Mouse (Mus musculus) lung, postnatal 0 days (tissue): Measurements from ENCODE around the gene Trp53i13. TPM values are rescaled to one million over a fixed set of nuclear protein-coding genes. Genes with fewer than 3 reads are reported as not detected.

Source experiments
- ATAC-seq: fragments of 200-750 bp; cut with Nextera tagmentation; 2 replicates; pipeline ENCODE4 v1.8.0; 2017; ENCODE audit warnings: moderate library complexity
- DNase-seq: peaks from one replicate; pipeline ENCODE4 v3.0.0-alpha.2; 2016; ENCODE audit warnings: low spot score
- H3K27ac ChIP-seq: fragments of 300-500 bp; sonication (generic); 2 replicates; pipeline ENCODE4 v1.5.1; 2014; ENCODE audit warnings: antibody characterized with exemption, mild to moderate bottlenecking, low read length, mixed read lengths
- H3K27me3 ChIP-seq: fragments of 300-500 bp; sonication (generic); replicated peaks from 2 replicates; pipeline ENCODE4 v1.6.1; 2014; ENCODE audit warnings: low read length, mixed read lengths; ENCODE audit not compliant: insufficient read depth
- H3K36me3 ChIP-seq: fragments of 300-500 bp; sonication (generic); 2 replicates; pipeline ENCODE4 v1.6.1; 2014; ENCODE audit warnings: low read length, mixed read lengths; ENCODE audit not compliant: insufficient read depth
- H3K4me1 ChIP-seq: fragments of 300-500 bp; sonication (generic); 2 replicates; pipeline ENCODE4 v1.6.1; 2014; ENCODE audit warnings: antibody characterized with exemption, low read depth, low read length, mixed read lengths; ENCODE audit not compliant: insufficient read depth
- H3K4me2 ChIP-seq: fragments of 300-500 bp; sonication (generic); replicated peaks from 2 replicates; pipeline ENCODE4 v1.6.1; 2014; ENCODE audit warnings: low read depth, mild to moderate bottlenecking, low read length, moderate library complexity, mixed read lengths
- H3K4me3 ChIP-seq: fragments of 300-500 bp; sonication (generic); 2 replicates; pipeline ENCODE4 v1.5.1; 2014; ENCODE audit warnings: low read depth, low read length
- H3K9ac ChIP-seq: fragments of 300-500 bp; sonication (generic); replicated peaks from 2 replicates; pipeline ENCODE4 v1.6.1; 2014; ENCODE audit warnings: low read depth, mild to moderate bottlenecking
- H3K9me3 ChIP-seq: fragments of 300-500 bp; sonication (generic); 2 replicates; pipeline ENCODE4 v1.6.1; 2016; ENCODE audit warnings: low read length, mixed read lengths
- CTCF ChIP-seq: IDR thresholded peaks from 2 replicates; pipeline ENCODE4 v1.5.1; 2016; ENCODE audit warnings: antibody characterized with exemption, mild to moderate bottlenecking
- EP300 ChIP-seq: IDR thresholded peaks from 2 replicates; pipeline ENCODE4 v1.6.1; 2016; ENCODE audit warnings: antibody characterized with exemption, mild to moderate bottlenecking, control low read depth
- WGBS: fragments of 180-500 bp; shearing (Covaris S2); extraction: QIAGEN DNeasy Blood & Tissue Kit; methylation state at CpG from one replicate; pipeline ENCODE4 v1.1.7; 2014; 5-methylcytosine and 5-hydroxymethylcytosine counted together
- polyA plus RNA-seq: library from polyadenylated mRNA; unstranded; fragments of >200 nt; fragmentation: Nextera tagmentation; extraction: Ambion mirVana; gene quantifications from 2 replicates; pipeline ENCODE4 v1.2.1, GENCODE M21; 2015

The Trp53i13 gene
- polyA plus RNA-seq, 1 experiment from 2014 or later, result 32.9 TPM

- H3K9me3 ChIP-seq, result no peaks in the 10 kb centered on the region
- ATAC-seq (no peak), DNase-seq (no peak)
- peak overlapping the region; percentile 32; the same call in 1 of the 2 replicates for H3K27ac ChIP-seq
- peaks cover 30% of the 10 kb centered on the region for H3K4me1 ChIP-seq
- no peak overlapping the region for H3K9ac ChIP-seq
- no peak overlapping the region for H3K4me3 ChIP-seq
- H3K27me3 ChIP-seq, result no peaks in the 10 kb centered on the region
- TF ChIP-seq EP300 (no peak), CTCF (no peak)
- 71% methylated on average over 6 of the region's 6 CpGs for WGBS
- no peaks in the 10 kb centered on the region for H3K36me3 ChIP-seq
- H3K4me2 ChIP-seq, result no peak overlapping the region
Measured at GRCm38 (mm10) chr11:77490451-77490850, 25.3 kb downstream of the Trp53i13 start.

- H3K27ac ChIP-seq, result peak within 1 kb of the TSS; percentile 32; the same call in 1 of the 2 replicates
- DNase-seq, result peak; percentile 77
Measured at GRCm38 (mm10) chr11:77489591-77490235, 26.1 kb downstream of the Trp53i13 start, which contains the start of gene Ankrd13b. TSS of gene Ankrd13b (minus strand) at chr11:77489678.

GRCm38 (mm10) chr11:77488771-77489581 is 26.8 kb downstream of the Trp53i13 start:
- no peaks in the 10 kb centered on the region for H3K36me3 ChIP-seq
- TF ChIP-seq EP300, result no peak
- no peak for TF ChIP-seq CTCF
- peak overlapping the region; percentile 78 for H3K4me3 ChIP-seq
- H3K9me3 ChIP-seq, result no peaks in the 10 kb centered on the region
- peak overlapping the region; percentile 99 for H3K4me2 ChIP-seq
- WGBS, result 6% methylated on average over 42 of the region's 55 CpGs
- DNase-seq (peak; percentile 25), ATAC-seq (no peak)
- no peaks in the 10 kb centered on the region for H3K27me3 ChIP-seq
- H3K4me1 ChIP-seq, result peaks cover 25% of the 10 kb centered on the region
- no peak overlapping the region for H3K27ac ChIP-seq
- H3K9ac ChIP-seq, result peak overlapping the region; percentile 48

More at GRCm38 (mm10) chr11:77489591-77490235, 26.1 kb downstream of the Trp53i13 start, which contains the start of gene Ankrd13b:
- TF ChIP-seq CTCF (no peak), EP300 (no peak)
- H3K36me3 ChIP-seq, result no peaks in the 10 kb centered on the region
- peak within 1 kb of the TSS; percentile 48 for H3K9ac ChIP-seq
- peak; percentile 27; the same call in 1 of the 2 replicates for ATAC-seq
- no peaks in the 10 kb centered on the region for H3K9me3 ChIP-seq
- peak within 1 kb of the TSS; percentile 99 for H3K4me2 ChIP-seq
- no peaks in the 10 kb centered on the region for H3K27me3 ChIP-seq
- peaks cover 30% of the 10 kb centered on the region for H3K4me1 ChIP-seq
- peak within 1 kb of the TSS; percentile 78 for H3K4me3 ChIP-seq
- WGBS, result 4% methylated on average over 32 of the region's 87 CpGs

- Histone ChIP-seq H3K9ac (no peak overlapping the region), H3K27me3 (no peaks in the 10 kb centered on the region), H3K4me2 (no peak overlapping the region), H3K4me3 (no peak overlapping the region), H3K27ac (no peak overlapping the region), H3K9me3 (no peaks in the 10 kb centered on the region), H3K4me1 (peaks cover 21% of the 10 kb centered on the region), H3K36me3 (no peaks in the 10 kb centered on the region)
- WGBS, result 42% methylated on average over 5 of the region's 5 CpGs
- DNase-seq (no peak), ATAC-seq (no peak)
- TF ChIP-seq EP300, result no peak
- peak; percentile 23; the same call in 1 of the 2 replicates for TF ChIP-seq CTCF
Measured at GRCm38 (mm10) chr11:77486798-77487197, 29.0 kb downstream of the Trp53i13 start.

GRCm38 (mm10) chr11:77485229-77485628 is 30.6 kb downstream of the Trp53i13 start:
- Histone ChIP-seq H3K9me3 (no peaks in the 10 kb centered on the region), H3K36me3 (no peaks in the 10 kb centered on the region), H3K27me3 (no peaks in the 10 kb centered on the region), H3K4me3 (no peak overlapping the region), H3K4me1 (peaks cover 10% of the 10 kb centered on the region; the same call in 1 of the 2 replicates), H3K9ac (no peak overlapping the region), H3K27ac (no peak overlapping the region), H3K4me2 (no peak overlapping the region)
- ATAC-seq (no peak), DNase-seq (no peak)
- TF ChIP-seq CTCF (no peak), EP300 (no peak)
- WGBS, result 67% methylated on average over 6 of the region's 6 CpGs

GRCm38 (mm10) chr11:77483510-77484255 is 32.1 kb downstream of the Trp53i13 start:
- Histone ChIP-seq H3K27ac (no peak overlapping the region), H3K4me1 (no peaks in the 10 kb centered on the region; the same call in 1 of the 2 replicates), H3K4me2 (no peak overlapping the region), H3K36me3 (no peaks in the 10 kb centered on the region), H3K9me3 (no peaks in the 10 kb centered on the region), H3K9ac (no peak overlapping the region), H3K27me3 (no peaks in the 10 kb centered on the region), H3K4me3 (no peak overlapping the region)
- 29% methylated on average over 11 of the region's 11 CpGs for WGBS
- TF ChIP-seq CTCF (no peak), EP300 (no peak)
- DNase-seq (no peak), ATAC-seq (no peak)
